Mouse (Mus musculus): ENCODE results near the gene Il34.

GRCm38 (mm10) chr8:110708429-110708828 is 97.3 kb downstream of the Il34 start:
- no peak for TF ChIP-seq POLR2A (IDR thresholded peaks at IDR 0.05; ENCODE audit: insufficient read depth, low read depth, low read length)
- no peak for TF ChIP-seq CTCF (IDR thresholded peaks at IDR 0.05)

All from heart, adult 2 months (tissue).